Mouse (Mus musculus): Measurements from ENCODE around the gene Smcr8. TPM values are rescaled to one million over a fixed set of nuclear protein-coding genes. Genes with fewer than 3 reads are reported as not detected.

The Smcr8 gene
- polyA plus RNA-seq, 1 experiment = 9.2 TPM

DNA sequence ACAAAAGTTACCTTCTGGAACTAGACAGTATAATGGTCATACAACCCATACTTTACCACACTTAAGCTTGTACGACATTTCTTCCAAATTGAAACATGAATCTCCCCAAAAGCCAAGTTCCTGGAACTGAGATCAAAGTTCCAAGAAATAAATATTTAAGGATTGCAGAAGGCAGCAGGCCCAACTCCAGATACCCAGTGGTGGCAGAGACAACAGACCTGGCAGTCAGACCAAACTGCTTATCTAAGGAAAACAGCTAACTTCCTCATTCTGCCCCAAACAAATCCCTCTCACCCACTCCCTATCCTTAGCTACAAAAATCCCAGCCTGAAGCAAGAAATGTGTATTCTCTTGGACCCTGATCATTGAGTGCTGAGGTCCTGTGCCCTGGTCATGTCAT lies 2.5 kb upstream of the Smcr8 start:
- H3K79me2 ChIP-seq (ENCODE audit: control insufficient read depth, insufficient read depth) = peaks cover 94% of the 10 kb centered on the region
- H3ac ChIP-seq (ENCODE audit: control insufficient read depth, insufficient read length, low read depth) = no peak overlapping the region
- no peaks in the 10 kb centered on the region for H3K27me3 ChIP-seq (ENCODE audit: control insufficient read depth, insufficient read depth, insufficient read length)
- H3K36me3 ChIP-seq (ENCODE audit: control insufficient read depth, insufficient read depth) = peaks cover 14% of the 10 kb centered on the region
- H3K79me3 ChIP-seq (ENCODE audit: low read depth) = peaks cover 61% of the 10 kb centered on the region
- TF ChIP-seq MAX (IDR thresholded peaks at IDR 0.05) (no peak), USF1 (IDR thresholded peaks at IDR 0.05; ENCODE audit: low read depth) (no peak), MYOD1 (IDR thresholded peaks at IDR 0.05; ENCODE audit: control insufficient read depth, insufficient read length, low read depth) (no peak), FOSL1 (IDR thresholded peaks at IDR 0.05; ENCODE audit: insufficient read depth, low read length, poor library complexity, severe bottlenecking) (no peak), MYOG (IDR thresholded peaks at IDR 0.05; ENCODE audit: control insufficient read depth, extremely low read depth, insufficient read length) (no peak), CEBPB (IDR thresholded peaks at IDR 0.05; ENCODE audit: low read depth) (no peak), CTCF (IDR thresholded peaks at IDR 0.05; ENCODE audit: control insufficient read depth, insufficient read depth, insufficient read length) (no peak)
- no peak overlapping the region for H3K4me3 ChIP-seq (ENCODE audit: insufficient read depth, poor library complexity, severe bottlenecking)

DNA sequence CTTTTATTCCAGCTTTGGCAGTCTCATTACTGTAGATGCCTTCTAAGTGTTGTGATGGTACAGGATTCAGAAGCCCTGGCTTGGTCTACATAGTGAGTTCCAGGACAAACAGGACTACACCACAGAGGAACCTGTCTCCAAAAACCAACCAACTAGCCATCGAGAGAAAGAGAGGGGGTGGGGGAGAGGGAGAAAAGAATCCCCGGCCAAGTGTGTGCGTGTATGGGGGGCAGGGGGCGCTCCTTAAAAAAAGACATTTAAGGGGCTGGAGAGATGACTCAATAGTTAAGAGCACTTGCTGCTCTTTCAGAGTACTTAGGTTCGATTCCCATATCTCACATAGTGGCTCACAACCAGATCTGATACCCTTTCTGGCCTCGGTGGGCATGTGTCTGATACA lies 1.7 kb upstream of the Smcr8 start:
- no peak overlapping the region for H3ac ChIP-seq (ENCODE audit: control insufficient read depth, insufficient read length, low read depth)
- peak overlapping the region; percentile 99 for H3K4me3 ChIP-seq (ENCODE audit: insufficient read depth, poor library complexity, severe bottlenecking)
- no peak for TF ChIP-seq USF1 (IDR thresholded peaks at IDR 0.05; ENCODE audit: low read depth)
- TF ChIP-seq MAX (IDR thresholded peaks at IDR 0.05) = no peak
- TF ChIP-seq FOSL1 (IDR thresholded peaks at IDR 0.05; ENCODE audit: insufficient read depth, low read length, poor library complexity, severe bottlenecking) = no peak
- TF ChIP-seq MYOG (IDR thresholded peaks at IDR 0.05; ENCODE audit: control insufficient read depth, extremely low read depth, insufficient read length) = no peak
- no peak for TF ChIP-seq CTCF (IDR thresholded peaks at IDR 0.05; ENCODE audit: control insufficient read depth, insufficient read depth, insufficient read length)
- no peak for TF ChIP-seq CEBPB (IDR thresholded peaks at IDR 0.05; ENCODE audit: low read depth)
- TF ChIP-seq MYOD1 (IDR thresholded peaks at IDR 0.05; ENCODE audit: control insufficient read depth, insufficient read length, low read depth) = no peak
- H3K79me2 ChIP-seq (ENCODE audit: control insufficient read depth, insufficient read depth) = peaks cover 94% of the 10 kb centered on the region
- peaks cover 22% of the 10 kb centered on the region for H3K36me3 ChIP-seq (ENCODE audit: control insufficient read depth, insufficient read depth)
- H3K79me3 ChIP-seq (ENCODE audit: low read depth) = peaks cover 66% of the 10 kb centered on the region
- H3K27me3 ChIP-seq (ENCODE audit: control insufficient read depth, insufficient read depth, insufficient read length) = no peaks in the 10 kb centered on the region

DNA sequence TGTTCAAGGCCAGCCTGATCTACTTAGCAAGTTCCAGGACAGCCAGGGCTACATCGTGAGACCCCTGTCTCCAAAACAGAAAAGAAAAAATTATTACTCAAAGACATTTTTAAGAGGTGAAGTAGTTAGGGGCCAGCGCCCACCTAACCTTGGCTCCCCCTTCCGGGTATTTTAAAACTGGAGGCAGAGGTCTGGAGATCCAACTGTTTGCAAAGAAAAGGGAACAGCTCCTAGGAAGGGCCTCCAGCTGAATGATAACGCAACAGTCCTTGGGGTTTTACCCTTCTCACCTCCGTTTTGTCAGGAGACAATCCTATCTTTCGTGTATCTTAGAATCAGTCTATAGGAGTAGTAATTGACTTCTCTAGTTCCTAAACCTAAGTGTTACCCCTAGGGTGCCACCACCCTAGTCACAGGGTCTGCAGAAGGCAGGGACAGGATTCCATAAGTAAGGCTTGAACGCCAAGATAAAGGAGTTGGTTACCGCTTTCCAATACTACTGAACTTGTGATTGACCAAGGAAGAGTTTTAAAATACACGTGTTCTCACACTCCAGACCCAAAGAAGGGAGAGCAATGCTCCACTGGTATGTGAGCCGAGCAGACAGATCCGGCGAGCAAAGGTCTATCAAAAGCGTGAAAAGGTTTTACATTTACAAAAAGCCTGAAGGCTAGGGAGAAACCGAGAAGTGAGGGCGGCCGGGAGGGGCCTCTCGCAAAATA lies 1.1 kb upstream of the Smcr8 start:
- H3K4me3 ChIP-seq (ENCODE audit: insufficient read depth, poor library complexity, severe bottlenecking) = peak overlapping the region; percentile 99
- peak overlapping the region; percentile 73 for H3ac ChIP-seq (ENCODE audit: control insufficient read depth, insufficient read length, low read depth)
- H3K79me2 ChIP-seq (ENCODE audit: control insufficient read depth, insufficient read depth) = peaks cover 94% of the 10 kb centered on the region
- TF ChIP-seq MYOG (IDR thresholded peaks at IDR 0.05; ENCODE audit: control insufficient read depth, extremely low read depth, insufficient read length) = no peak
- TF ChIP-seq USF1 (IDR thresholded peaks at IDR 0.05; ENCODE audit: low read depth) = no peak
- no peaks in the 10 kb centered on the region for H3K27me3 ChIP-seq (ENCODE audit: control insufficient read depth, insufficient read depth, insufficient read length)
- H3K36me3 ChIP-seq (ENCODE audit: control insufficient read depth, insufficient read depth) = peaks cover 29% of the 10 kb centered on the region
- H3K79me3 ChIP-seq (ENCODE audit: low read depth) = peaks cover 71% of the 10 kb centered on the region

GRCm38 (mm10) chr11:60777801-60778370 lies 562 bp downstream of the Smcr8 start:
- no peaks in the 10 kb centered on the region for H3K27me3 ChIP-seq (ENCODE audit: control insufficient read depth, insufficient read depth, insufficient read length)
- peaks cover 94% of the 10 kb centered on the region for H3K79me2 ChIP-seq (ENCODE audit: control insufficient read depth, insufficient read depth)
- peaks cover 76% of the 10 kb centered on the region for H3K79me3 ChIP-seq (ENCODE audit: low read depth)
- peak overlapping the region; percentile 99 for H3K4me3 ChIP-seq (ENCODE audit: insufficient read depth, poor library complexity, severe bottlenecking)
- TF ChIP-seq MAX (IDR thresholded peaks at IDR 0.05) (no peak), MYOD1 (IDR thresholded peaks at IDR 0.05; ENCODE audit: control insufficient read depth, insufficient read length, low read depth) (no peak), CEBPB (IDR thresholded peaks at IDR 0.05; ENCODE audit: low read depth) (no peak), CTCF (IDR thresholded peaks at IDR 0.05; ENCODE audit: control insufficient read depth, insufficient read depth, insufficient read length) (no peak), FOSL1 (IDR thresholded peaks at IDR 0.05; ENCODE audit: insufficient read depth, low read length, poor library complexity, severe bottlenecking) (no peak), MYOG (IDR thresholded peaks at IDR 0.05; ENCODE audit: control insufficient read depth, extremely low read depth, insufficient read length) (no peak), USF1 (IDR thresholded peaks at IDR 0.05; ENCODE audit: low read depth) (no peak)
- H3ac ChIP-seq (ENCODE audit: control insufficient read depth, insufficient read length, low read depth) = peak overlapping the region; percentile 78
- peaks cover 40% of the 10 kb centered on the region for H3K36me3 ChIP-seq (ENCODE audit: control insufficient read depth, insufficient read depth)

- Histone ChIP-seq H3K4me3 (ENCODE audit: insufficient read depth, poor library complexity, severe bottlenecking) (no peak overlapping the region), H3K36me3 (ENCODE audit: control insufficient read depth, insufficient read depth) (peaks cover 55% of the 10 kb centered on the region), H3K79me2 (ENCODE audit: control insufficient read depth, insufficient read depth) (peaks cover 96% of the 10 kb centered on the region), H3K79me3 (ENCODE audit: low read depth) (peaks cover 76% of the 10 kb centered on the region), H3ac (ENCODE audit: control insufficient read depth, insufficient read length, low read depth) (no peak overlapping the region), H3K27me3 (ENCODE audit: control insufficient read depth, insufficient read depth, insufficient read length) (no peaks in the 10 kb centered on the region)
- no peak for TF ChIP-seq MYOD1 (IDR thresholded peaks at IDR 0.05; ENCODE audit: control insufficient read depth, insufficient read length, low read depth)
- no peak for TF ChIP-seq FOSL1 (IDR thresholded peaks at IDR 0.05; ENCODE audit: insufficient read depth, low read length, poor library complexity, severe bottlenecking)
- TF ChIP-seq CEBPB (IDR thresholded peaks at IDR 0.05; ENCODE audit: low read depth) = no peak
- TF ChIP-seq MAX (IDR thresholded peaks at IDR 0.05) = no peak
- no peak for TF ChIP-seq MYOG (IDR thresholded peaks at IDR 0.05; ENCODE audit: control insufficient read depth, extremely low read depth, insufficient read length)
- TF ChIP-seq CTCF (IDR thresholded peaks at IDR 0.05; ENCODE audit: control insufficient read depth, insufficient read depth, insufficient read length) = no peak
- TF ChIP-seq USF1 (IDR thresholded peaks at IDR 0.05; ENCODE audit: low read depth) = no peak
Measured at GRCm38 (mm10) chr11:60779673-60780189, 2.4 kb downstream of the Smcr8 start.

Measured in C2C12 (cell line).